Mouse (Mus musculus) left cerebral cortex, adult 2 months (tissue): ENCODE measurements around the gene Isyna1. TPM values are rescaled to one million over a fixed set of nuclear protein-coding genes. Genes with fewer than 3 reads are reported as not detected.

Experiments used
- DNase-seq, 2 experiments: peaks; one replicate each; pipeline ENCODE4 v3.0.0; 2021 to 2022; ENCODE audit warnings: low spot score in 2 of 2, mixed read lengths in 1 of 2; ENCODE audit errors: extremely low spot score in 1 of 2
- H3K27ac ChIP-seq: fragments of 200-600 bp; 2 replicates; pipeline ENCODE4 v1.8.1; 2022
- H3K4me3 ChIP-seq: fragments of 200-600 bp; 2 replicates; pipeline ENCODE4 v1.8.1; 2022
- CTCF ChIP-seq: fragments of 200-600 bp; IDR thresholded peaks from 2 replicates; pipeline ENCODE4 v1.8.1; 2022; ENCODE audit warnings: antibody characterized with exemption, mild to moderate bottlenecking, moderate library complexity
- intact Hi-C: fragments of 180-260 bp; cut with DNase I; formaldehyde crosslinking; loops from one replicate; pipeline ENCODE4 v1.15.1; 2025
- long read RNA-seq, 2 experiments: library from polyadenylated mRNA; stranded (forward); transcript quantifications; one replicate each; pipeline ENCODE4 v2.0.0; 2021; ENCODE audit warnings: borderline mapping rate in 2 of 2
- total RNA-seq, 2 experiments: library from RNA; stranded (reverse); gene quantifications; 2 replicates each; pipeline ENCODE4 v1.2.3; 2021

The Isyna1 gene
- total RNA-seq, result 10 to 100 TPM; 52.9 to 55.3 TPM
- long read RNA-seq, experiment 1, transcript Isyna1-201 (11 exons, 1,836 nt), result major isoform, 30 of 40 reads
- long read RNA-seq, experiment 1, partial matches to known transcripts, result 3 of 40 reads
- long read RNA-seq, experiment 1, other reads (novel, unspliced or antisense), result 4 of 40 reads
- long read RNA-seq, experiment 2, transcript Isyna1-206 (10 exons, 1,916 nt), result minor isoform, 11 of 43 reads
- long read RNA-seq, experiment 2, transcript Isyna1-201 (11 exons, 1,836 nt), result major isoform, 20 of 43 reads
- long read RNA-seq, experiment 2, partial matches to known transcripts, result 4 of 43 reads
- long read RNA-seq, experiment 2, other reads (novel, unspliced or antisense), result 6 of 43 reads

- DNase-seq, result peak; percentile 67 to 78
- Histone ChIP-seq H3K4me3 (peak within 1 kb of the TSS; percentile 55), H3K27ac (peak within 1 kb of the TSS; percentile 56)
- no peak for TF ChIP-seq CTCF
- intact Hi-C loops, result no loop called here
Measured at GRCm38 (mm10) chr8:70593961-70594609, at the start of gene Isyna1. TSS of gene Isyna1 (plus strand) at chr8:70594373.

- TF ChIP-seq CTCF, result no peak
- DNase-seq, result no peak
- intact Hi-C loops, result no loop called here
- no peak overlapping the region for H3K4me3 ChIP-seq
- H3K27ac ChIP-seq, result no peak overlapping the region
Measured at GRCm38 (mm10) chr8:70546412-70546811, 47.8 kb upstream of the Isyna1 start.

- intact Hi-C loops, result no loop called here
- no peak for DNase-seq
- Histone ChIP-seq H3K4me3 (no peak overlapping the region), H3K27ac (no peak overlapping the region)
- no peak for TF ChIP-seq CTCF
Measured at GRCm38 (mm10) chr8:70547762-70548161, 46.4 kb upstream of the Isyna1 start.

- intact Hi-C loops, result no loop called here
- no peak; the same call in 1 of the 2 replicates for TF ChIP-seq CTCF
- no peak for DNase-seq
- H3K27ac ChIP-seq, result no peak overlapping the region
- no peak overlapping the region for H3K4me3 ChIP-seq
Measured at GRCm38 (mm10) chr8:70549412-70550184, 44.6 kb upstream of the Isyna1 start.

GRCm38 (mm10) chr8:70551558-70552161, 42.5 kb upstream of the Isyna1 start:
- DNase-seq, result no peak
- Histone ChIP-seq H3K4me3 (no peak overlapping the region), H3K27ac (peak overlapping the region; percentile 65)
- intact Hi-C loops, result no loop called here
- no peak for TF ChIP-seq CTCF

- TF ChIP-seq CTCF, result no peak
- no peak overlapping the region for H3K4me3 ChIP-seq
- H3K27ac ChIP-seq, result peak overlapping the region; percentile 65
- no peak for DNase-seq
- intact Hi-C loops, result no loop called here
Measured at GRCm38 (mm10) chr8:70552836-70553235, 41.3 kb upstream of the Isyna1 start.

GRCm38 (mm10) chr8:70553740-70554139, 40.4 kb upstream of the Isyna1 start:
- no peak for DNase-seq
- peak overlapping the region; percentile 65; the same call in 1 of the 2 replicates for H3K27ac ChIP-seq
- intact Hi-C loops, result no loop called here
- no peak overlapping the region for H3K4me3 ChIP-seq
- no peak for TF ChIP-seq CTCF

- no peak overlapping the region for H3K27ac ChIP-seq
- intact Hi-C loops, result no loop called here
- no peak for DNase-seq
- no peak overlapping the region for H3K4me3 ChIP-seq
- no peak for TF ChIP-seq CTCF
Measured at GRCm38 (mm10) chr8:70555079-70555747, 39.0 kb upstream of the Isyna1 start.

GRCm38 (mm10) chr8:70558334-70558733, 35.8 kb upstream of the Isyna1 start:
- peak; percentile 13 for TF ChIP-seq CTCF
- intact Hi-C loops, result no loop called here
- H3K27ac ChIP-seq, result peak overlapping the region; percentile 38; the same call in 1 of the 2 replicates
- H3K4me3 ChIP-seq, result no peak overlapping the region
- no peak for DNase-seq

- intact Hi-C loops, result no loop called here
- no peak for DNase-seq
- Histone ChIP-seq H3K27ac (no peak overlapping the region), H3K4me3 (no peak overlapping the region)
- peak; percentile 42 for TF ChIP-seq CTCF
Measured at GRCm38 (mm10) chr8:70558983-70559382, 35.2 kb upstream of the Isyna1 start.

GRCm38 (mm10) chr8:70560096-70560495, 34.1 kb upstream of the Isyna1 start:
- peak overlapping the region; percentile 76 for H3K27ac ChIP-seq
- intact Hi-C loops, result loop anchor here (1.0 kb wide), 1 partner anchor 25 kb away; no protein-coding TSS in a partner anchor
- TF ChIP-seq CTCF, result peak; percentile 58
- DNase-seq, result peak in 1 of 2 experiments; percentile 45
- H3K4me3 ChIP-seq, result no peak overlapping the region
